Mouse (Mus musculus) neural tube, embryonic 10.5 days (tissue): ENCODE measurements around the gene BC049730.
A peak's percentile ranks its signal among the peaks of the same experiment; 100 is the strongest.
"Not testable (repeated sequence)": the region's sequence is repeated elsewhere in the genome, so short reads cannot be mapped to it uniquely, and the experiment has no call there.

Source experiments
- DNase-seq: peaks from one replicate; pipeline ENCODE4 v3.0.0-alpha.2; 2017; ENCODE audit warnings: low spot score; ENCODE audit errors: extremely low spot score

Gene BC049730

GRCm38 (mm10) chr7:24708832-24709292, at the start of gene BC049730:
Gene BC049730 (plus strand): TSS chr7:24709242.
- DNase-seq = no peak

- DNase-seq = no peak
These were observed 49.2 kb upstream of the BC049730 start for GRCm38 (mm10) chr7:24659737-24660357.

- DNase-seq = no peak
These were observed 47.7 kb upstream of the BC049730 start for GRCm38 (mm10) chr7:24661118-24661904.

GRCm38 (mm10) chr7:24662575-24662974, 46.5 kb upstream of the BC049730 start:
- peak; percentile 83 for DNase-seq

- DNase-seq = no peak
These were observed 44.7 kb upstream of the BC049730 start for GRCm38 (mm10) chr7:24664301-24664700.

- DNase-seq = no peak
These were observed 44.1 kb upstream of the BC049730 start for GRCm38 (mm10) chr7:24664959-24665358.

GRCm38 (mm10) chr7:24671944-24672439, 37.0 kb upstream of the BC049730 start:
- DNase-seq = no peak

- no peak for DNase-seq
These were observed 32.5 kb upstream of the BC049730 start, which contains the start of gene Tex101 for GRCm38 (mm10) chr7:24676575-24676974. Gene Tex101 (minus strand): TSS chr7:24676675.

- DNase-seq = not testable (repeated sequence)
These were observed 24.9 kb upstream of the BC049730 start for GRCm38 (mm10) chr7:24684121-24684520.

GRCm38 (mm10) chr7:24687519-24687918, 21.5 kb upstream of the BC049730 start:
- DNase-seq = not testable (repeated sequence)

GRCm38 (mm10) chr7:24692693-24693092, 16.3 kb upstream of the BC049730 start:
- DNase-seq = not testable (repeated sequence)

GRCm38 (mm10) chr7:24697891-24698290, 11.2 kb upstream of the BC049730 start:
- not testable (repeated sequence) for DNase-seq

GRCm38 (mm10) chr7:24702841-24703240, 6.2 kb upstream of the BC049730 start:
- DNase-seq = not testable (repeated sequence)

GRCm38 (mm10) chr7:24715039-24715438, 6.0 kb downstream of the BC049730 start:
- DNase-seq = no peak

GRCm38 (mm10) chr7:24726808-24727207, 17.8 kb downstream of the BC049730 start, which contains the start of gene Gm4763:
Gene Gm4763 (minus strand): TSS chr7:24726908.
- not testable (repeated sequence) for DNase-seq

- DNase-seq = peak; percentile 47
These were observed 27.1 kb downstream of the BC049730 start for GRCm38 (mm10) chr7:24735970-24736670.

GRCm38 (mm10) chr7:24750695-24751094, 41.7 kb downstream of the BC049730 start:
- no peak for DNase-seq

- DNase-seq = no peak
These were observed 42.6 kb downstream of the BC049730 start for GRCm38 (mm10) chr7:24751610-24752009.

GRCm38 (mm10) chr7:24753476-24753875, 44.4 kb downstream of the BC049730 start:
- DNase-seq = no peak

GRCm38 (mm10) chr7:24758520-24758919, 49.5 kb downstream of the BC049730 start:
- no peak for DNase-seq

GRCm38 (mm10) chr7:24760211-24760610, 51.2 kb downstream of the BC049730 start, which contains the start of gene Cd177:
Gene Cd177 (minus strand): TSS chr7:24760311.
- DNase-seq = no peak
